Mouse (Mus musculus): Measurements from ENCODE around the gene Slc13a4. TPM values are rescaled to one million over a fixed set of nuclear protein-coding genes. Genes with fewer than 3 reads are reported as not detected.

Slc13a4 gene
- polyA plus RNA-seq, 1 experiment from 2014 or later = 0.34 TPM

DNA sequence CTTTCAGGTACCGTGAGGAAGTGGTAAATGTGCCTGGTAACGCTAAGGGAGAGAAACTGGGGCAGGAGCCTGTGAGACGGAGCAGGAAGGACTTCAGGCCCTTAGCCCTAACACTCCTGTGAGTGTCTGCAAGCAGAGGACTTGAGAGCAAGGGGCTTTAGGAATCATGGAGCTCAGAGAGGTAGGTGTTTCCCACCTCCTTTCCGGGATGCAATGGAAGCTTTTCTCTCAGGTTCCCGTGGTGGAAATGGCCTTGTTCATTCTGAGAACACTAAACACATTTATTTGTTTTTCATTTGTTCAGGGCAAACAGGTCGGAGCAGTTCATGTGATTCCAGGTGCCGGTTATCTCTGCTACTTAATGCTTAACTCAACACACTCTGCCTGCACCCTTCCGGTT is 29.9 kb upstream of the Slc13a4 start:
- Histone ChIP-seq H3K36me3 (ENCODE audit: control insufficient read depth, insufficient read depth, low read length) (no peaks in the 10 kb centered on the region), H3K4me2 (ENCODE audit: low read depth, low read length) (no peak overlapping the region), H3K4me3 (replicated peaks; ENCODE audit: low read length) (no peak overlapping the region), H3K27ac (ENCODE audit: low read length) (no peak overlapping the region), H3K9ac (ENCODE audit: low read length) (no peak overlapping the region), H3K27me3 (ENCODE audit: control insufficient read depth, insufficient read depth, low read length) (no peaks in the 10 kb centered on the region), H3K4me1 (ENCODE audit: control insufficient read depth, insufficient read depth, low read length) (no peaks in the 10 kb centered on the region), H3K9me3 (replicated peaks; ENCODE audit: control insufficient read depth, low read length) (no peaks in the 10 kb centered on the region)
- WGBS = 57% methylated on average over 8 of the region's 8 CpGs
- no peak for ATAC-seq (ENCODE audit: insufficient read depth, low FRiP score)

DNA sequence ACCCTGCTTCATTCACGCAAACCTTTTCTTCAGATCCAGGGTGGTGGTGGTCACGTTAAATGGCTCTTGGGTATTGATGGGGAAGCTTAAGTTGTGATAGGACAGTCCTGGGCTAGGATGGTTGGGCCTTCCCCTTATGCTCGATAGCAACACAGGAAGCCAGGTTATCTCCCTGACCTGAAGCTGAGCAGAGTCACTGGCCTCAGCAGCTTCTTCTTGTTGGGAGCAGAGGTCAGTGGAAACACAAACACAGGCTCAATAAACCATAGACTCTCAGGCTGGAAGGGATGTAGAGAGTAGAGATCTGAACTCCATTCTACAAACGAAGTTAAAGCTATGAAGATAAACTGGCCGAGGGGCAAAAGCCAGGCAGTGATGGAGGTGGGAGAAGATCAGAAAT is 27.5 kb upstream of the Slc13a4 start:
- 47% methylated on average over 5 of the region's 5 CpGs for WGBS
- no peaks in the 10 kb centered on the region for H3K27me3 ChIP-seq (ENCODE audit: control insufficient read depth, insufficient read depth, low read length)
- H3K9me3 ChIP-seq (replicated peaks; ENCODE audit: control insufficient read depth, low read length) = no peaks in the 10 kb centered on the region
- no peaks in the 10 kb centered on the region for H3K4me1 ChIP-seq (ENCODE audit: control insufficient read depth, insufficient read depth, low read length)
- no peak overlapping the region for H3K27ac ChIP-seq (ENCODE audit: low read length)
- H3K4me2 ChIP-seq (ENCODE audit: low read depth, low read length) = no peak overlapping the region
- no peak overlapping the region for H3K4me3 ChIP-seq (replicated peaks; ENCODE audit: low read length)
- H3K36me3 ChIP-seq (ENCODE audit: control insufficient read depth, insufficient read depth, low read length) = no peaks in the 10 kb centered on the region
- no peak overlapping the region for H3K9ac ChIP-seq (ENCODE audit: low read length)
- no peak for ATAC-seq (ENCODE audit: insufficient read depth, low FRiP score)

DNA sequence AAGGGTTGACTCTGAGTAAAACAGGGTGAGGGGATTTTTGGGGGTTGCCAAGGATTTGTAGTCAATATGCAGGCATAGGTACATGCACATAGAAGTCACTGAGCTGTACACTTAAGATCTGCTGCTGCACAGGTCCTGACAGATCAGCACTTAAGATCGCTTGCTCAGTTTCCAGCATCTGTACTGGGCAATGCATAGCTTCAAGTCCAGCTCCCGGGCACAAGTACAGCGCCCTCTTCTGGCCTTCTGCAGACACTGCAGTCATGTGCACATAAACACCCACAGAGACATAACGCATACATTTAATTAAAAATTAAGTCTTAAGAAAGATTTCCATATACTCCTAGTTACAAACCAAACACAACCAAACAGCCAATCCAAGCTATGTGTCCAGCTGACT is 26.3 kb upstream of the Slc13a4 start:
- 78% methylated on average over 4 of the region's 4 CpGs for WGBS
- no peak overlapping the region for H3K27ac ChIP-seq (ENCODE audit: low read length)
- no peaks in the 10 kb centered on the region for H3K36me3 ChIP-seq (ENCODE audit: control insufficient read depth, insufficient read depth, low read length)
- H3K4me1 ChIP-seq (ENCODE audit: control insufficient read depth, insufficient read depth, low read length) = no peaks in the 10 kb centered on the region
- no peak overlapping the region for H3K4me2 ChIP-seq (ENCODE audit: low read depth, low read length)
- no peak for ATAC-seq (ENCODE audit: insufficient read depth, low FRiP score)
- no peak overlapping the region for H3K4me3 ChIP-seq (replicated peaks; ENCODE audit: low read length)
- H3K9ac ChIP-seq (ENCODE audit: low read length) = no peak overlapping the region
- no peaks in the 10 kb centered on the region for H3K27me3 ChIP-seq (ENCODE audit: control insufficient read depth, insufficient read depth, low read length)
- H3K9me3 ChIP-seq (replicated peaks; ENCODE audit: control insufficient read depth, low read length) = no peaks in the 10 kb centered on the region

DNA sequence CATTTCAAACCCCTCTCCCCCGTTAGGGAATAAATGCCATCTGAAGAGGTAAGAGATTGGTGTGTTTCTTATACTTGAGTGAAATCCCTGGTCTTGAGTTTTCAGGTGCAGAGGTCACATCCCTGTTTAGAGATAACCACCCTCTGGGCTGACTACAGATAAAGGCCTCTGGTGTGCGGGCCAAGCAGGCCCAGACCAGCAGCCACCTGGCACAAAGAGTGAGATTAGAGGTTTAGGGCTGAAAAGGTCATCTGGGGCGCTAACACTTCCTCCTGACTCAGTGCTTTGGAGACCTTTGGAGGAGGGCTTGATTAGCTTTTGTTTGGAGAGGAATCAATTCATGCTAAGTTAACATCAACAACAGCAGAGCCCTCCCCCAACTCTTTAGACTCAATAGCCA is 25.7 kb upstream of the Slc13a4 start:
- no peak overlapping the region for H3K9ac ChIP-seq (ENCODE audit: low read length)
- no peak for ATAC-seq (ENCODE audit: insufficient read depth, low FRiP score)
- H3K9me3 ChIP-seq (replicated peaks; ENCODE audit: control insufficient read depth, low read length) = no peaks in the 10 kb centered on the region
- no peak overlapping the region for H3K27ac ChIP-seq (ENCODE audit: low read length)
- H3K4me3 ChIP-seq (replicated peaks; ENCODE audit: low read length) = no peak overlapping the region
- H3K36me3 ChIP-seq (ENCODE audit: control insufficient read depth, insufficient read depth, low read length) = no peaks in the 10 kb centered on the region
- no peaks in the 10 kb centered on the region for H3K4me1 ChIP-seq (ENCODE audit: control insufficient read depth, insufficient read depth, low read length)
- H3K4me2 ChIP-seq (ENCODE audit: low read depth, low read length) = no peak overlapping the region
- WGBS = 30% methylated on average over 3 of the region's 3 CpGs
- no peaks in the 10 kb centered on the region for H3K27me3 ChIP-seq (ENCODE audit: control insufficient read depth, insufficient read depth, low read length)

DNA sequence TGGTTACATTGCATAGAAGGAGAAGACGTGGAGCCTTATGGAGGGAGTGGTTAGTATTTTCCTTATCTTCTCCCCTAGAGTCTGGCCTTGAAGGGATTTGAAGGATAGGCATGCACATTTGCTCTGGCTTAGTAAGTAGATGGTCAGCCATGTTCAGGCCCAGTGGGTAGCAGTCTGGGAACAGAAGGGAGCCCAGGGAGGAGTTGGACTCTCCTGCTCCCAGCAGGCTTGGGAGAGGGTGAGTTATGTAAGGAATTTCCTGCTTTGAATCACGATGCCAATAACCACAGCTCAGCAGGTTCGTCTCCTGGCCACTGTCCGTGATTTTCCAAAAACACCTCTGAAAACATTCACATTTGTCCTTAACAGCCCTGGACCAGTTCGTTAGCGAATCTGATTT is 22.9 kb upstream of the Slc13a4 start:
- Histone ChIP-seq H3K4me3 (replicated peaks; ENCODE audit: low read length) (no peak overlapping the region), H3K27ac (ENCODE audit: low read length) (no peak overlapping the region), H3K4me1 (ENCODE audit: control insufficient read depth, insufficient read depth, low read length) (no peaks in the 10 kb centered on the region), H3K9ac (ENCODE audit: low read length) (no peak overlapping the region), H3K36me3 (ENCODE audit: control insufficient read depth, insufficient read depth, low read length) (no peaks in the 10 kb centered on the region), H3K4me2 (ENCODE audit: low read depth, low read length) (no peak overlapping the region), H3K27me3 (ENCODE audit: control insufficient read depth, insufficient read depth, low read length) (no peaks in the 10 kb centered on the region), H3K9me3 (replicated peaks; ENCODE audit: control insufficient read depth, low read length) (no peaks in the 10 kb centered on the region)
- ATAC-seq (ENCODE audit: insufficient read depth, low FRiP score) = no peak
- WGBS = 48% methylated on average over 6 of the region's 6 CpGs

DNA sequence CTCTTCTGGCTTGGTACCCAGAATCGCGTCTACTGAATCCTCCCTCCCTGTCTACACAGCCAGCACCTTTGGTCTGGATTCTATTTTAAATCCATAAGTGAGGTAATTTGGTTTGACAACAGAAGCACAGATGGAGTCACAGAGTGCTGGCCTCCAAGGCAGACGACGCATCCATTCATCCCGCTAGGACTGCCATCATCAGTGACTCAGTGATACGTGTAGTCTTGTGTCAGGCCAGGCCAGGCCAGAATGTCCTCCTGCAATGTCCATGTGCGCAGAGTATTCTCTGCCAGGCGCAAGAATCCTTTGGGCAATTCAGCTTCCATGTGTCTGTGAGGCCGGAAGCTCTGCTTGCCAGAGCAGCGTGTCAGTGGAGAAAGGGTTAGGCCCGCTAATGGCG is 22.0 kb upstream of the Slc13a4 start:
- Histone ChIP-seq H3K4me1 (ENCODE audit: control insufficient read depth, insufficient read depth, low read length) (no peaks in the 10 kb centered on the region), H3K36me3 (ENCODE audit: control insufficient read depth, insufficient read depth, low read length) (no peaks in the 10 kb centered on the region), H3K27ac (ENCODE audit: low read length) (no peak overlapping the region), H3K4me3 (replicated peaks; ENCODE audit: low read length) (no peak overlapping the region), H3K9ac (ENCODE audit: low read length) (no peak overlapping the region), H3K4me2 (ENCODE audit: low read depth, low read length) (no peak overlapping the region), H3K27me3 (ENCODE audit: control insufficient read depth, insufficient read depth, low read length) (no peaks in the 10 kb centered on the region), H3K9me3 (replicated peaks; ENCODE audit: control insufficient read depth, low read length) (no peaks in the 10 kb centered on the region)
- ATAC-seq (ENCODE audit: insufficient read depth, low FRiP score) = no peak
- WGBS = 96% methylated on average over 12 of the region's 12 CpGs

DNA sequence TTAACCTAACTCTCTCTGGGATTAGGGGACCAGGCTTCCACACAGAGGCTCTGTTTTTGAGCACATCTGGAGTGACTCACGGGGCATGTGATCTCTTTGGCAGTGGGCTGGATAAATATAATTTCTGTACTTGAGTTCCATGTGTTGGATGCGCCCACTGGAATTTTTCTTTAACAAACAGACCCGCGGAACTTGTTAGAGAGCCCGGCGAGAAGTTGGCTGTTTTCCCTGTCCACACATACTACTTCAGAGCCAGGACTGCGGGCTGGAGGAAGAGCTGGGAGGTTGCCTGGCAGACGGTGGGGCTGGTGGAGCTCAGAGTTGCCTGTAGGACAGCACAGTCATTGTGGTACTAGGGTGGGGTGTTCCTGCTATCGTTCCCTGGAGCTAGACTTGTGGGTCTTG is 18.2 kb upstream of the Slc13a4 start, which contains the start of gene Fam180a:
TSS of gene Fam180a (minus strand) at position 31 of the 405 bp plus-strand sequence.
- Histone ChIP-seq H3K4me1 (ENCODE audit: control insufficient read depth, insufficient read depth, low read length) (no peaks in the 10 kb centered on the region), H3K36me3 (ENCODE audit: control insufficient read depth, insufficient read depth, low read length) (no peaks in the 10 kb centered on the region), H3K27ac (ENCODE audit: low read length) (peak within 1 kb of the TSS; percentile 9; the same call in 1 of the 2 replicates), H3K9ac (ENCODE audit: low read length) (no peak within 1 kb of the TSS), H3K9me3 (replicated peaks; ENCODE audit: control insufficient read depth, low read length) (no peaks in the 10 kb centered on the region), H3K4me3 (replicated peaks; ENCODE audit: low read length) (no peak within 1 kb of the TSS), H3K27me3 (ENCODE audit: control insufficient read depth, insufficient read depth, low read length) (no peaks in the 10 kb centered on the region), H3K4me2 (ENCODE audit: low read depth, low read length) (no peak within 1 kb of the TSS)
- 35% methylated on average over 9 of the region's 9 CpGs for WGBS
- peak; percentile 60; the same call in 1 of the 2 replicates for ATAC-seq (ENCODE audit: insufficient read depth, low FRiP score)

DNA sequence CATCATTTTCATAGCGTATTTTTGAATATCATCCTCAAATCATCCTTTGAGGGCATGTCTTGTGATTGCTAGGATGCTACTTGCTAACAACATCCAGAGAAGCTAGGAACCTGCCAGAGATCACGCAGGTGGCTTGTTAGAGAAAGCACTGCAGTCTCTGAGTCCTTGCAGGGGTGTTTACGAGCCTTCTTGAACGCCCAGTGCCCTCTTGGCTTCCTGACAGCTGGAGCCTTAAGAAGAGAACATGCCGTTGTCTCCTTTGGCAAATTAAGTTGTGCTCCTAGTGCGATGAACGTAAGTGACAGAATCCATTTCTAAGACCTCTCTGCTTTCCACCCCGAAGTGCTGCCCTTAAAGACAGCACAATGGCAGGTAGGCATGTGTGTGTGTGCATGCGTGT is 16.4 kb upstream of the Slc13a4 start:
- Histone ChIP-seq H3K36me3 (ENCODE audit: control insufficient read depth, insufficient read depth, low read length) (no peaks in the 10 kb centered on the region), H3K27ac (ENCODE audit: low read length) (no peak overlapping the region), H3K27me3 (ENCODE audit: control insufficient read depth, insufficient read depth, low read length) (no peaks in the 10 kb centered on the region), H3K4me3 (replicated peaks; ENCODE audit: low read length) (no peak overlapping the region), H3K4me2 (ENCODE audit: low read depth, low read length) (no peak overlapping the region), H3K9ac (ENCODE audit: low read length) (no peak overlapping the region), H3K4me1 (ENCODE audit: control insufficient read depth, insufficient read depth, low read length) (no peaks in the 10 kb centered on the region), H3K9me3 (replicated peaks; ENCODE audit: control insufficient read depth, low read length) (no peaks in the 10 kb centered on the region)
- no peak for ATAC-seq (ENCODE audit: insufficient read depth, low FRiP score)
- 71% methylated on average over 9 of the region's 9 CpGs for WGBS

DNA sequence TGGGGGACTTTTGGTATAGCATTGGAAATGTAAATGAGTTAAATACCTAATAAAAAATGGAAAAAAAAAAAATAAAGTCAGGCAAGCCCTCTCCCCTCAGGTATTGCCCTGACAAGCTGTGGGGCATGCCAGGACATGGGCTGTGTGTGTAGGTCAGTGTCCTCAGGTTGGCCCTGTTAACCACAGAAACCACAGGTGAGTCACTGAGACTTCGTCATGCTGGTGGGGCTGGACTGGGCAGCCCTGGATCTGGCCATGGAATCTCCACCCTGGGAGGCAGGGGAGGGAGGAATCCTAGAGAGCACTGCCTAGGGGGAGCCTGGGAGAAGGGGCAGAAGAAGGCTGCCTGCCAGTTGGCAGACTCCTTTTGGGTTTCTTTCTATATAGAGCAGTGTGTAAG is 15.1 kb upstream of the Slc13a4 start:
- 64% methylated on average over 1 of the region's 1 CpGs for WGBS
- H3K9me3 ChIP-seq (replicated peaks; ENCODE audit: control insufficient read depth, low read length) = no peaks in the 10 kb centered on the region
- no peak overlapping the region for H3K4me2 ChIP-seq (ENCODE audit: low read depth, low read length)
- no peaks in the 10 kb centered on the region for H3K27me3 ChIP-seq (ENCODE audit: control insufficient read depth, insufficient read depth, low read length)
- no peak overlapping the region for H3K4me3 ChIP-seq (replicated peaks; ENCODE audit: low read length)
- no peaks in the 10 kb centered on the region for H3K36me3 ChIP-seq (ENCODE audit: control insufficient read depth, insufficient read depth, low read length)
- no peak overlapping the region for H3K9ac ChIP-seq (ENCODE audit: low read length)
- no peak overlapping the region for H3K27ac ChIP-seq (ENCODE audit: low read length)
- H3K4me1 ChIP-seq (ENCODE audit: control insufficient read depth, insufficient read depth, low read length) = no peaks in the 10 kb centered on the region
- peak; percentile 47; the same call in 1 of the 2 replicates for ATAC-seq (ENCODE audit: insufficient read depth, low FRiP score)

DNA sequence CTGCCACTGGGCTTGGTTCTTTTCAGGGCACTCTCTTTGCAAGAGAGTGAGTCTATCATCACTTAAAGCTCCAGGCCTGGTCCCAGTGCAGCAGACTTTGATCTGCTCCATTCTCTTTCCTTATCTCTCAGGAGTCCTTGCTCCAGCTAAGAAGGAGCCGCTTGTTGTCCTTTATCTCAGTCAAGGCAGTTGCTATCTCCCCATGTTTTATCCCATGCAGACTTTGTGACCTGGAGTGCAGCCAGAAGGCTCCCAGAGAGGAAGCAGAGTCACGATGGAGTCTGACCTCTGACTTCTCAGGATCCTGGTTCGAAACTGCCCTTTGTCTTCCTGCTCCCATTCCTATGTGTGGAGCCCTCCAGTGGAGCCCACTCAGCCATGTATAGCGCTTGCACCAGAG is 13.2 kb upstream of the Slc13a4 start:
- Histone ChIP-seq H3K9ac (ENCODE audit: low read length) (no peak overlapping the region), H3K27ac (ENCODE audit: low read length) (no peak overlapping the region), H3K9me3 (replicated peaks; ENCODE audit: control insufficient read depth, low read length) (no peaks in the 10 kb centered on the region), H3K36me3 (ENCODE audit: control insufficient read depth, insufficient read depth, low read length) (no peaks in the 10 kb centered on the region), H3K4me1 (ENCODE audit: control insufficient read depth, insufficient read depth, low read length) (no peaks in the 10 kb centered on the region), H3K27me3 (ENCODE audit: control insufficient read depth, insufficient read depth, low read length) (no peaks in the 10 kb centered on the region), H3K4me2 (ENCODE audit: low read depth, low read length) (no peak overlapping the region), H3K4me3 (replicated peaks; ENCODE audit: low read length) (no peak overlapping the region)
- ATAC-seq (ENCODE audit: insufficient read depth, low FRiP score) = no peak
- WGBS = 57% methylated on average over 4 of the region's 4 CpGs
